In genomic region chr5:9111759-9112158, GRCm38 (mm10) we compare ENCODE assay signal across 7 mouse cellular contexts. TPM values are rescaled to one million over a fixed set of nuclear protein-coding genes. Genes with fewer than 3 reads are reported as not detected.
DNase-seq lines count a peak whose midpoint lies in the region; ATAC-seq and TF ChIP-seq lines count a peak whose summit lies in the region.

No protein-coding gene starts in this region.

- no peak overlapping the region for H3K27ac ChIP-seq in lung, postnatal 0 days (ENCODE audit: low read length)

- 11% methylated on average over 5 of the region's 5 CpGs for WGBS in lung, postnatal 0 days

- peak; percentile 55 to 72 for DNase-seq in CD8-positive naive resting alpha-beta T cell, adult 2 months (ENCODE audit: low read depth in 2 of 2, low spot score in 2 of 2)
- DNase-seq in WW6 (ENCODE audit: low read depth, low spot score), result peak; percentile 53
- DNase-seq in embryo, embryonic 9.5 days (ENCODE audit: extremely low spot score), result peak; percentile 46
- DNase-seq in heart, postnatal 10 days, result peak; percentile 60 to 74
- DNase-seq in kidney, postnatal 36 days, result peak; percentile 69 to 76
- DNase-seq in lung, postnatal 0 days (ENCODE audit: low spot score), result peak; percentile 90
- peak; percentile 87 for DNase-seq in retina, postnatal 1 day

- no peaks in the 10 kb centered on the region for H3K9me3 ChIP-seq in lung, postnatal 0 days (ENCODE audit: low read length)

- peak; percentile 94 for TF ChIP-seq CTCF in lung, postnatal 0 days (IDR thresholded peaks at IDR 0.05)

- H3K4me2 ChIP-seq in lung, postnatal 0 days (replicated peaks; ENCODE audit: low read depth, low read length), result no peak overlapping the region

- peak; percentile 87 for TF ChIP-seq EP300 in lung, postnatal 0 days (IDR thresholded peaks at IDR 0.05)

- peak; percentile 65 for ATAC-seq in lung, postnatal 0 days

- intact Hi-C loops in heart, postnatal 10 days (cut with DNase I), result loop anchor here (5.0 kb wide), 2 partner anchors 169 to 244 kb away; no protein-coding TSS in a partner anchor

- no peak overlapping the region for H3K9ac ChIP-seq in lung, postnatal 0 days (replicated peaks; ENCODE audit: low read depth)

- no peaks in the 10 kb centered on the region for H3K27me3 ChIP-seq in lung, postnatal 0 days (replicated peaks; ENCODE audit: insufficient read depth, low read length)

- 0 out of 2 replicates have a peak, but pooled peaks cover 3% of the 10 kb centered on the region for H3K36me3 ChIP-seq in lung, postnatal 0 days (ENCODE audit: insufficient read depth, low read length)

- peaks cover 10% of the 10 kb centered on the region; the same call in 1 of the 2 replicates for H3K4me1 ChIP-seq in lung, postnatal 0 days (ENCODE audit: insufficient read depth, low read depth, low read length)

- no peak overlapping the region for H3K4me3 ChIP-seq in lung, postnatal 0 days (ENCODE audit: low read depth, low read length)

RNA-seq across cellular contexts. Expression of gene Tmem243, which starts 11.3 kb away (rescaled TPM):
- total RNA-seq in heart, postnatal 10 days (2021), result 1 to 10 TPM; 7.2 to 8.9 TPM
- 407 and 422 TPM in 2 replicates for polyA plus RNA-seq in lung, postnatal 0 days (2015; fragmentation: Nextera tagmentation; extraction: Ambion mirVana)

RNA-seq across cellular contexts. Expression of gene Dmtf1, which starts 49.8 kb away (rescaled TPM):
- 10 to 100 TPM; 18.4 to 19.4 TPM for total RNA-seq in heart, postnatal 10 days (2021)
- 33.3 and 37.7 TPM in 2 replicates for polyA plus RNA-seq in lung, postnatal 0 days (2015; fragmentation: Nextera tagmentation; extraction: Ambion mirVana)
